Mouse (Mus musculus): ENCODE results near the gene Tfdp2. TPM values are rescaled to one million over a fixed set of nuclear protein-coding genes. Genes with fewer than 3 reads are reported as not detected.

Tfdp2 gene
- polyA plus RNA-seq, 1 experiment, result 6.7 TPM

DNA sequence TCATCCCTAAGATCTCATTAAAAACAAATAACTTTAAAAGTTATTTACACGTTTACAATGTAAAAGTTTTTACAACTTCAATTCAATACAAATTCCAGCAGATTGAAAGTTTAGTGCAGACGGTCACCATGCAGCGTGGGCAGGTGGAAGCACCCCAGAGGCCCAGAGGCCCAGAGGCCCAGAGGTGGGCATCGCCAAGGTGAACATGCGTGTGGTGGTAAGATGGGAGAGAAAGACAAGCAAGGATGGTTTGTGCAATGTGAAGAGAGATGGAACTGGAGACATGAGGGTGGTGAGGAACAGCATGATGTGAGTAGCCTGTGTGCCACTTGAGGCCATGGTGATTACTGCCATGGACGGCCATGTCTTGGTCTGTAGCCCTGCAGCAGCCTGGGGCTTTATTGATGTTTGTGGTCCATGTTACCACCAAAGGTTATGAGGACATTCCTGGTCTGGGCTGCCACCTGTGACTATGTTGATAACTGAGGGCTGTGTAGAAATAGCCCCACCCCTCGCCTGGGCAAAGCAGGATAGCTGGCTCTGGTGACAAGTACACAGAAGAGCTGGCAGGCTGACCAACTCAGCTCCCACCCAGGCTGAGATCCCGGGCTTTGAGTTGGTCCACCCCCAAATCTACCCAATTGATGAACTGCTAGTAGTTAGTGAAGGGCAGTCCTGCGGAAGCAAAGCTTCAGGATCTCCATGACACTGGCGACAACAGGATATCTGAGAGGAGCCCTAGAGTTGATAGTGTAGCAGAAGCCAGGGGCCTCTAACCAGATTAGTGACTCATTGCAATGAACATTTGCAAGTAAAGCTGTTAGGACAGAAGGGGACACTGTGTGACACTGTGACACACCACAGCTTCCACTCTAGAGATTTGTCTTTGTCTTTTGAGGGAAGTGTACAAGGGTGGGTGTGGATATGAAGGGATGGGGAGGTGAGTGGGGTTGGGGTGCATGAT lies 45.3 kb downstream of the Tfdp2 start:
- Histone ChIP-seq H3ac (ENCODE audit: control insufficient read depth, insufficient read length, low read depth) (no peak overlapping the region), H3K4me3 (ENCODE audit: insufficient read depth, poor library complexity, severe bottlenecking) (no peak overlapping the region), H3K27me3 (ENCODE audit: control insufficient read depth, insufficient read depth, insufficient read length) (no peaks in the 10 kb centered on the region), H3K36me3 (ENCODE audit: control insufficient read depth, insufficient read depth) (no peaks in the 10 kb centered on the region), H3K79me3 (ENCODE audit: low read depth) (no peaks in the 10 kb centered on the region), H3K79me2 (ENCODE audit: control insufficient read depth, insufficient read depth) (no peaks in the 10 kb centered on the region)
- TF ChIP-seq MYOG (IDR thresholded peaks at IDR 0.05; ENCODE audit: control insufficient read depth, extremely low read depth, insufficient read length), result no peak
- no peak for TF ChIP-seq CTCF (IDR thresholded peaks at IDR 0.05; ENCODE audit: control insufficient read depth, insufficient read depth, insufficient read length)
- no peak for TF ChIP-seq MAX (IDR thresholded peaks at IDR 0.05)
- no peak for TF ChIP-seq USF1 (IDR thresholded peaks at IDR 0.05; ENCODE audit: low read depth)
- no peak for TF ChIP-seq MYOD1 (IDR thresholded peaks at IDR 0.05; ENCODE audit: control insufficient read depth, insufficient read length, low read depth)
- TF ChIP-seq CEBPB (IDR thresholded peaks at IDR 0.05; ENCODE audit: low read depth), result no peak
- TF ChIP-seq FOSL1 (IDR thresholded peaks at IDR 0.05; ENCODE audit: insufficient read depth, low read length, poor library complexity, severe bottlenecking), result no peak

DNA sequence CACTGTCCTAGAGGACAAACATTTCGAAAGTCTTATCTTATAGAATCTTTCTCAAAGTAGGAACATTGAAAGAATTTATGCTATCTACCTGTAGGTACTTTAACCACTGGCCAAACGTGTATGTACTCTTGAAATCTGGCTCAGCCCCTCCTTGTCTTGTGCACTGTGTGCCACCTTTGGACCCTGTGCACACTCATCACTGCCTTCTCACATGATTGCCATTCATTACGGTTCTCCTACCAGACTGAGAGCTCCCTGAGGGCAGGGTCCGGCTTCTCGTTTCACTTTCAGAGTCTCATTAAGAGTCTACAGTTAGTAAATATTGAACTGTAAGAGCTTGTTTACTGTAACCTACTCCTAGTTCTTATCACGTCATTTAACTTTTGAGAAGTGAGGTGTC lies 47.8 kb downstream of the Tfdp2 start:
- H3ac ChIP-seq (ENCODE audit: control insufficient read depth, insufficient read length, low read depth), result no peak overlapping the region
- H3K36me3 ChIP-seq (ENCODE audit: control insufficient read depth, insufficient read depth), result no peaks in the 10 kb centered on the region
- H3K27me3 ChIP-seq (ENCODE audit: control insufficient read depth, insufficient read depth, insufficient read length), result no peaks in the 10 kb centered on the region
- H3K4me3 ChIP-seq (ENCODE audit: insufficient read depth, poor library complexity, severe bottlenecking), result no peak overlapping the region
- no peaks in the 10 kb centered on the region for H3K79me3 ChIP-seq (ENCODE audit: low read depth)
- TF ChIP-seq MAX (IDR thresholded peaks at IDR 0.05) (no peak), USF1 (IDR thresholded peaks at IDR 0.05; ENCODE audit: low read depth) (no peak), FOSL1 (IDR thresholded peaks at IDR 0.05; ENCODE audit: insufficient read depth, low read length, poor library complexity, severe bottlenecking) (no peak), MYOD1 (IDR thresholded peaks at IDR 0.05; ENCODE audit: control insufficient read depth, insufficient read length, low read depth) (no peak), MYOG (IDR thresholded peaks at IDR 0.05; ENCODE audit: control insufficient read depth, extremely low read depth, insufficient read length) (no peak), CEBPB (IDR thresholded peaks at IDR 0.05; ENCODE audit: low read depth) (no peak), CTCF (IDR thresholded peaks at IDR 0.05; ENCODE audit: control insufficient read depth, insufficient read depth, insufficient read length) (no peak)
- H3K79me2 ChIP-seq (ENCODE audit: control insufficient read depth, insufficient read depth), result no peaks in the 10 kb centered on the region

DNA sequence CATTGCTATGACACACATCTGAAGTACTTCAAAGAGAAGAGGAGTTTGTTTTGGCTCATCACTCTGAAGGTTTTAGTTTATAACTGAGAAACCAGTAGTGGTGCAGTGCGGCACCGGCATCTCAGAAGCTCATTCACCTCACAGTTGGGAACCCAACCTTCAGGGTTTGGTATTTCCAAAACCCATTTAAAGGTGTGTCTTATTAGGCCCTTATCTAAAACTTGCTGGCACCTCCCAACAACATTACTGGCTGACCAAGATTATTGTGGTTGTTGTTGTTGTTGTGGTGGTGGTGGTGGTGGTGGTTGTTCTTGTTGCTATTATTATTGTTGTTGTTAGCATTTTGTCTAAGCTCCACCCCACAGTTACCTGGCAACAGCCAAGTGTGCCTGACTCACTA lies 58.7 kb downstream of the Tfdp2 start:
- Histone ChIP-seq H3K27me3 (ENCODE audit: control insufficient read depth, insufficient read depth, insufficient read length) (no peaks in the 10 kb centered on the region), H3K79me2 (ENCODE audit: control insufficient read depth, insufficient read depth) (no peaks in the 10 kb centered on the region), H3K36me3 (ENCODE audit: control insufficient read depth, insufficient read depth) (no peaks in the 10 kb centered on the region), H3K4me3 (ENCODE audit: insufficient read depth, poor library complexity, severe bottlenecking) (no peak overlapping the region), H3K79me3 (ENCODE audit: low read depth) (no peaks in the 10 kb centered on the region), H3ac (ENCODE audit: control insufficient read depth, insufficient read length, low read depth) (no peak overlapping the region)
- TF ChIP-seq MAX (IDR thresholded peaks at IDR 0.05) (no peak), FOSL1 (IDR thresholded peaks at IDR 0.05; ENCODE audit: insufficient read depth, low read length, poor library complexity, severe bottlenecking) (no peak), MYOG (IDR thresholded peaks at IDR 0.05; ENCODE audit: control insufficient read depth, extremely low read depth, insufficient read length) (no peak), CTCF (IDR thresholded peaks at IDR 0.05; ENCODE audit: control insufficient read depth, insufficient read depth, insufficient read length) (no peak), USF1 (IDR thresholded peaks at IDR 0.05; ENCODE audit: low read depth) (no peak)

DNA sequence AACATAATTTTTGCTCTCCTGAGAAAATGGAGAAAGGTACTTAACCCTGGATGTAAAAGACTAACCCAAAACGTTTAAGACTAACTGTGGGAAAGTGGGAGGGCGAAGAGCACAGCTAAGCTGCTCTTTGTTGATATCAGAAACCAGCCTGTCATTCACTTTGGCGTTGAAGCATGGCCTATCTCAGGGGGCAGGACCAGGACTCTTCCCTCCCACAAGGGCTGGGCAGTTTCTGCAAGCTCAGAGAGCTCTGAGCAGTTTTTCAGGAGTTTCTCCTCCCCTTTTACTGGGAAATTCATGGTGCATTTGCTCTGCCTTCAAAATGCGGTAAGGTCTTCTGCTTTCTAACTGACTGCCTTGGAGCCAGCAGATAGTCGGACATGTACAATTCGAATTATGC lies 62.4 kb downstream of the Tfdp2 start:
- TF ChIP-seq MYOG (IDR thresholded peaks at IDR 0.05; ENCODE audit: control insufficient read depth, extremely low read depth, insufficient read length) (no peak), CTCF (IDR thresholded peaks at IDR 0.05; ENCODE audit: control insufficient read depth, insufficient read depth, insufficient read length) (no peak), CEBPB (IDR thresholded peaks at IDR 0.05; ENCODE audit: low read depth) (no peak), MYOD1 (IDR thresholded peaks at IDR 0.05; ENCODE audit: control insufficient read depth, insufficient read length, low read depth) (no peak), MAX (IDR thresholded peaks at IDR 0.05) (no peak)
- H3K79me3 ChIP-seq (ENCODE audit: low read depth), result no peaks in the 10 kb centered on the region
- H3K36me3 ChIP-seq (ENCODE audit: control insufficient read depth, insufficient read depth), result no peaks in the 10 kb centered on the region
- H3ac ChIP-seq (ENCODE audit: control insufficient read depth, insufficient read length, low read depth), result no peak overlapping the region
- H3K79me2 ChIP-seq (ENCODE audit: control insufficient read depth, insufficient read depth), result no peaks in the 10 kb centered on the region
- H3K27me3 ChIP-seq (ENCODE audit: control insufficient read depth, insufficient read depth, insufficient read length), result no peaks in the 10 kb centered on the region
- no peak overlapping the region for H3K4me3 ChIP-seq (ENCODE audit: insufficient read depth, poor library complexity, severe bottlenecking)

DNA sequence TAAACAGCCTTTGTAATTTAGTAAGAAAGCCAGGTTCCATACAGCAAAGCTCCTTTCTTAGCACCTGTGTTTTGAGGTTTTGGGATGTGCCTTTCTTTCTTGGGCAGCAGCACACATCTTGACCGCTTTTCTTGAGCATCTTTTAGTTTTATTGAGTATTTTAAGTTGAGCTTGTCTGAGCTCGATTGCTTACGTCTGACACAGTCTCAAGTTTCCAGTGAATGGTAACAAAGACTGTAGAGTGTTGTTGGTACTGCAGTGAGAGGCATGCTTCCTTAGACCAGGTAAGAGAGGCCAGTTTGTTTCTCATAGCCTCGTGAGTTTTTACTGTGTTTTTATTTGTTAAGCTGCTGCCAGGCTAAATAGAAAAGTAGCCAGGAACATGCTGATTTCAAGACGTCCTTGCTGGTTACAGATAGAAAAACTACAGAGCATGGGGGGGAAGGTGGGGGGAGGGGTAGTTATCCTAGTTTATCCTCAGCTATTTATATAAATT lies 63.0 kb downstream of the Tfdp2 start:
- Histone ChIP-seq H3K27me3 (ENCODE audit: control insufficient read depth, insufficient read depth, insufficient read length) (no peaks in the 10 kb centered on the region), H3K79me3 (ENCODE audit: low read depth) (no peaks in the 10 kb centered on the region), H3ac (ENCODE audit: control insufficient read depth, insufficient read length, low read depth) (no peak overlapping the region), H3K79me2 (ENCODE audit: control insufficient read depth, insufficient read depth) (no peaks in the 10 kb centered on the region), H3K36me3 (ENCODE audit: control insufficient read depth, insufficient read depth) (no peaks in the 10 kb centered on the region), H3K4me3 (ENCODE audit: insufficient read depth, poor library complexity, severe bottlenecking) (no peak overlapping the region)
- TF ChIP-seq FOSL1 (IDR thresholded peaks at IDR 0.05; ENCODE audit: insufficient read depth, low read length, poor library complexity, severe bottlenecking), result no peak
- TF ChIP-seq CTCF (IDR thresholded peaks at IDR 0.05; ENCODE audit: control insufficient read depth, insufficient read depth, insufficient read length), result no peak
- no peak for TF ChIP-seq MYOD1 (IDR thresholded peaks at IDR 0.05; ENCODE audit: control insufficient read depth, insufficient read length, low read depth)
- no peak for TF ChIP-seq MYOG (IDR thresholded peaks at IDR 0.05; ENCODE audit: control insufficient read depth, extremely low read depth, insufficient read length)
- no peak for TF ChIP-seq CEBPB (IDR thresholded peaks at IDR 0.05; ENCODE audit: low read depth)
- TF ChIP-seq USF1 (IDR thresholded peaks at IDR 0.05; ENCODE audit: low read depth), result no peak
- TF ChIP-seq MAX (IDR thresholded peaks at IDR 0.05), result no peak
